In genomic region chr10:37837721-37838120, GRCm38 (mm10) we compare ENCODE assay signal across 23 mouse cellular contexts.
DNase-seq lines count a peak whose midpoint lies in the region; ATAC-seq and TF ChIP-seq lines count a peak whose summit lies in the region.
"Had no signal": no experiment of that assay in that cellular context is flagged by ENCODE, and none has a peak within 500 bp of the region (broad histone marks: within the 10 kb centered on the region; RNA-seq: fewer than 3 reads in every experiment).

No protein-coding gene starts in this region.

- no peak overlapping the region for H3K9ac ChIP-seq in heart, embryonic 14.5 days (ENCODE audit: low read length)
- no peak overlapping the region for H3K9ac ChIP-seq in heart, embryonic 11.5 days (ENCODE audit: low read depth, low read length)
- no peak overlapping the region for H3K9ac ChIP-seq in liver, postnatal 0 days (replicated peaks)
- H3K9ac ChIP-seq in hindbrain, postnatal 0 days (replicated peaks; ENCODE audit: low read length): no peak overlapping the region
- H3K9ac ChIP-seq: embryonic facial prominence, embryonic 15.5 days; forebrain, embryonic 15.5 days; hindbrain, embryonic 13.5 days; liver, embryonic 13.5 days; midbrain, embryonic 15.5 days; neural tube, embryonic 13.5 days had no signal

- peak; percentile 16 to 35 for DNase-seq in adrenal gland, adult (ENCODE audit: inconsistent age in 2 of 2, low spot score in 1 of 2)
- DNase-seq in adrenal gland, adult 18-20 months (ENCODE audit: low spot score in 2 of 2): no peak
- no peak for DNase-seq in liver, postnatal 0 days
- DNase-seq in liver: no peak
- DNase-seq in kidney, postnatal 4 days: peak; percentile 5 to 9
- DNase-seq in hindbrain, postnatal 0 days (ENCODE audit: low spot score): no peak
- DNase-seq: cerebellum, adult 8-10 months; liver, embryonic 13.5 days; thymus, postnatal 14 days had no signal

- H3K4me2 ChIP-seq in heart, embryonic 14.5 days (ENCODE audit: low read length): no peak overlapping the region
- no peak overlapping the region for H3K4me2 ChIP-seq in heart, embryonic 11.5 days
- no peak overlapping the region for H3K4me2 ChIP-seq in liver, postnatal 0 days (ENCODE audit: low read depth, low read length)
- H3K4me2 ChIP-seq in hindbrain, postnatal 0 days (ENCODE audit: low read depth, low read length): no peak overlapping the region
- H3K4me2 ChIP-seq: embryonic facial prominence, embryonic 15.5 days; forebrain, embryonic 15.5 days; hindbrain, embryonic 13.5 days; liver, embryonic 13.5 days; midbrain, embryonic 15.5 days; neural tube, embryonic 13.5 days had no signal

- H3K9me3 ChIP-seq in heart, embryonic 14.5 days (ENCODE audit: control insufficient read depth, low read length): no peaks in the 10 kb centered on the region
- H3K9me3 ChIP-seq in heart, embryonic 11.5 days (replicated peaks; ENCODE audit: control insufficient read depth, low read length): no peaks in the 10 kb centered on the region
- no peaks in the 10 kb centered on the region for H3K9me3 ChIP-seq in liver, postnatal 0 days (ENCODE audit: low read length)
- no peaks in the 10 kb centered on the region for H3K9me3 ChIP-seq in hindbrain, postnatal 0 days (ENCODE audit: low read length)
- H3K9me3 ChIP-seq: embryonic facial prominence, embryonic 15.5 days; forebrain, embryonic 15.5 days; heart, embryonic 10.5 days; hindbrain, embryonic 13.5 days; limb, embryonic 10.5 days; liver, embryonic 13.5 days; midbrain, embryonic 15.5 days; neural tube, embryonic 13.5 days had no signal

- 0 out of 2 replicates have a peak, but pooled peaks have one; percentile 26 for TF ChIP-seq EP300 in liver, postnatal 0 days (IDR thresholded peaks at IDR 0.05; ENCODE audit: low read depth)

- ATAC-seq in heart, embryonic 14.5 days (ENCODE audit: insufficient number of reproducible peaks, insufficient read depth, low FRiP score, low read depth): no peak
- no peak for ATAC-seq in heart, embryonic 11.5 days (replicated peaks; ENCODE audit: insufficient number of reproducible peaks, low FRiP score, low TSS enrichment)
- ATAC-seq in liver, postnatal 0 days: no peak
- no peak for ATAC-seq in hindbrain, postnatal 0 days
- ATAC-seq: activated CD4-positive, CD25-positive, alpha-beta regulatory T cell, adult 4 months; forebrain, embryonic 15.5 days; inflammation-experienced regulatory T-cells, adult 6 months; lung, postnatal 0 days; midbrain, embryonic 15.5 days had no signal

- H3K27me3 ChIP-seq in heart, embryonic 14.5 days (ENCODE audit: control insufficient read depth, insufficient read depth, low read length): no peaks in the 10 kb centered on the region
- H3K27me3 ChIP-seq in heart, embryonic 11.5 days (ENCODE audit: control insufficient read depth, insufficient read depth, low read length): no peaks in the 10 kb centered on the region
- no peaks in the 10 kb centered on the region for H3K27me3 ChIP-seq in liver, postnatal 0 days (ENCODE audit: insufficient read depth, low read length)
- no peaks in the 10 kb centered on the region for H3K27me3 ChIP-seq in hindbrain, postnatal 0 days (ENCODE audit: insufficient read depth, low read length)
- H3K27me3 ChIP-seq: embryonic facial prominence, embryonic 15.5 days; forebrain, embryonic 15.5 days; hindbrain, embryonic 13.5 days; liver, embryonic 13.5 days; midbrain, embryonic 15.5 days; neural tube, embryonic 13.5 days had no signal

- peak overlapping the region; percentile 10 to 16; a peak in 1 of 4 replicates for H3K27ac ChIP-seq in heart, embryonic 14.5 days (replicated peaks in 1 of 2; ENCODE audit: control insufficient read depth in 1 of 2, insufficient read depth in 1 of 2, low read depth in 2 of 2, low read length in 2 of 2)
- H3K27ac ChIP-seq in heart, embryonic 11.5 days (ENCODE audit: low read depth, low read length): no peak overlapping the region
- no peak overlapping the region; the same call in 1 of the 2 replicates for H3K27ac ChIP-seq in liver, postnatal 0 days (ENCODE audit: low read depth)
- H3K27ac ChIP-seq in hindbrain, postnatal 0 days: no peak overlapping the region
- H3K27ac ChIP-seq: embryonic facial prominence, embryonic 15.5 days; forebrain, embryonic 15.5 days; heart, embryonic 10.5 days; hindbrain, embryonic 13.5 days; limb, embryonic 10.5 days; liver, embryonic 13.5 days; macrophage; midbrain, embryonic 15.5 days; neural tube, embryonic 13.5 days had no signal

- TF ChIP-seq CTCF in liver, postnatal 0 days (IDR thresholded peaks at IDR 0.05; ENCODE audit: low read depth): no peak
- TF ChIP-seq CTCF in hindbrain, postnatal 0 days (IDR thresholded peaks at IDR 0.05; ENCODE audit: low read depth): no peak

- H3K4me1 ChIP-seq in heart, embryonic 14.5 days (ENCODE audit: control insufficient read depth in 2 of 2, insufficient read depth in 2 of 2, low read length in 2 of 2): no peaks in the 10 kb centered on the region
- no peaks in the 10 kb centered on the region for H3K4me1 ChIP-seq in heart, embryonic 11.5 days (ENCODE audit: control insufficient read depth, insufficient read depth, low read length)
- no peaks in the 10 kb centered on the region for H3K4me1 ChIP-seq in liver, postnatal 0 days (ENCODE audit: insufficient read depth)
- no peaks in the 10 kb centered on the region for H3K4me1 ChIP-seq in hindbrain, postnatal 0 days (ENCODE audit: insufficient read depth, low read length)
- H3K4me1 ChIP-seq: embryonic facial prominence, embryonic 15.5 days; heart, embryonic 10.5 days; hindbrain, embryonic 13.5 days; limb, embryonic 10.5 days; liver, embryonic 13.5 days; midbrain, embryonic 15.5 days; neural tube, embryonic 13.5 days had no signal

- H3K36me3 ChIP-seq in heart, embryonic 14.5 days (ENCODE audit: control insufficient read depth, insufficient read depth, low read length): no peaks in the 10 kb centered on the region
- no peaks in the 10 kb centered on the region for H3K36me3 ChIP-seq in heart, embryonic 11.5 days (ENCODE audit: control insufficient read depth, insufficient read depth, low read length)
- no peaks in the 10 kb centered on the region for H3K36me3 ChIP-seq in liver, postnatal 0 days (replicated peaks; ENCODE audit: insufficient read depth, low read length)
- H3K36me3 ChIP-seq in hindbrain, postnatal 0 days (ENCODE audit: insufficient read depth, low read length): no peaks in the 10 kb centered on the region
- H3K36me3 ChIP-seq: embryonic facial prominence, embryonic 15.5 days; forebrain, embryonic 15.5 days; heart, embryonic 10.5 days; hindbrain, embryonic 13.5 days; limb, embryonic 10.5 days; liver, embryonic 13.5 days; midbrain, embryonic 15.5 days; neural tube, embryonic 13.5 days had no signal

- H3K4me3 ChIP-seq in heart, embryonic 14.5 days (ENCODE audit: control insufficient read depth in 1 of 2, insufficient read depth in 1 of 2, low read depth in 1 of 2, low read length in 2 of 2): no peak overlapping the region
- H3K4me3 ChIP-seq in heart, embryonic 11.5 days (ENCODE audit: low read depth, low read length): no peak overlapping the region
- H3K4me3 ChIP-seq in liver, postnatal 0 days (ENCODE audit: low read depth, low read length): no peak overlapping the region
- no peak overlapping the region for H3K4me3 ChIP-seq in hindbrain, postnatal 0 days (ENCODE audit: low read length)
- H3K4me3 ChIP-seq: embryonic facial prominence, embryonic 15.5 days; forebrain, embryonic 15.5 days; heart, embryonic 10.5 days; hindbrain, embryonic 13.5 days; limb, embryonic 10.5 days; liver, embryonic 13.5 days; midbrain, embryonic 15.5 days; myocyte; neural tube, embryonic 13.5 days had no signal

- 39% methylated on average over 2 of the region's 2 CpGs for whole genome bisulfite sequencing in heart, embryonic 14.5 days
- WGBS in heart, embryonic 11.5 days (ENCODE audit: insufficient replicate concordance): 49% methylated on average over 2 of the region's 2 CpGs
- 43% methylated on average over 2 of the region's 2 CpGs for WGBS in liver, postnatal 0 days (ENCODE audit: insufficient replicate concordance)
- 88% methylated on average over 2 of the region's 2 CpGs for WGBS in hindbrain, postnatal 0 days

Comparison
In these comparisons a context has a peak if more than half of its experiments do, and no peak if none do; other contexts are left out.
1. DNase-seq: peak in adrenal gland, adult (2 of 2) and kidney, postnatal 4 days (2 of 2); none in adrenal gland, adult 18-20 months (0 of 2), liver, postnatal 0 days (single experiment), liver (single experiment) and hindbrain, postnatal 0 days (single experiment).
2. H3K27ac ChIP-seq: peak in heart, embryonic 14.5 days (2 of 2); none in heart, embryonic 11.5 days (single experiment), liver, postnatal 0 days (single experiment) and hindbrain, postnatal 0 days (single experiment).